Mouse (Mus musculus): ENCODE measurements around the gene Dpep3.
"Not testable (repeated sequence)": the region's sequence is repeated elsewhere in the genome, so short reads cannot be mapped to it uniquely, and the experiment has no call there.

The Dpep3 gene

GRCm38 (mm10) chr8:105979325-105979724 lies at the start of gene Dpep3:
Dpep3 (minus strand) TSS chr8:105979429.
- 0 out of 2 replicates have a peak within 1 kb of the TSS, but pooled peaks have one; percentile 3 for H3K4me3 ChIP-seq (replicated peaks; ENCODE audit: low read length)
- TF ChIP-seq CTCF (conservative IDR thresholded peaks at IDR 0.05; ENCODE audit: low read length) (peak; percentile 16; the same call in 1 of the 2 replicates), POU5F1 (IDR thresholded peaks at IDR 0.05; ENCODE audit: borderline replicate concordance, low read length) (no peak), NANOG (IDR thresholded peaks at IDR 0.05; ENCODE audit: borderline replicate concordance, low read length) (no peak)
- peaks cover 22% of the 10 kb centered on the region for H3K4me1 ChIP-seq (replicated peaks; ENCODE audit: low read depth, low read length)
- 0 out of 2 replicates have a peak, but pooled peaks cover 2% of the 10 kb centered on the region for H3K36me3 ChIP-seq (ENCODE audit: insufficient read depth, low read length)
- peaks cover 32% of the 10 kb centered on the region for H3K9me3 ChIP-seq (ENCODE audit: low read length)
- no peaks in the 10 kb centered on the region for H3K27me3 ChIP-seq (ENCODE audit: insufficient read depth, low read length)

GRCm38 (mm10) chr8:106022483-106022882 lies 43.3 kb upstream of the Dpep3 start:
- Histone ChIP-seq H3K27me3 (ENCODE audit: insufficient read depth, low read length) (no peaks in the 10 kb centered on the region), H3K4me1 (replicated peaks; ENCODE audit: low read depth, low read length) (no peaks in the 10 kb centered on the region), H3K9me3 (ENCODE audit: low read length) (no peaks in the 10 kb centered on the region), H3K36me3 (ENCODE audit: insufficient read depth, low read length) (peaks cover 63% of the 10 kb centered on the region), H3K4me3 (replicated peaks; ENCODE audit: low read length) (no peak overlapping the region)
- TF ChIP-seq NANOG (IDR thresholded peaks at IDR 0.05; ENCODE audit: borderline replicate concordance, low read length) (no peak), CTCF (conservative IDR thresholded peaks at IDR 0.05; ENCODE audit: low read length) (peak; percentile 92)

GRCm38 (mm10) chr8:106018039-106018438 lies 38.8 kb upstream of the Dpep3 start:
- no peak overlapping the region for H3K4me3 ChIP-seq (replicated peaks; ENCODE audit: low read length)
- H3K36me3 ChIP-seq (ENCODE audit: insufficient read depth, low read length) = peaks cover 59% of the 10 kb centered on the region
- H3K4me1 ChIP-seq (replicated peaks; ENCODE audit: low read depth, low read length) = peaks cover 12% of the 10 kb centered on the region
- no peaks in the 10 kb centered on the region for H3K27me3 ChIP-seq (ENCODE audit: insufficient read depth, low read length)
- TF ChIP-seq CTCF (conservative IDR thresholded peaks at IDR 0.05; ENCODE audit: low read length) = no peak
- no peak for TF ChIP-seq NANOG (IDR thresholded peaks at IDR 0.05; ENCODE audit: borderline replicate concordance, low read length)
- TF ChIP-seq POU5F1 (IDR thresholded peaks at IDR 0.05; ENCODE audit: borderline replicate concordance, low read length) = no peak
- H3K9me3 ChIP-seq (ENCODE audit: low read length) = no peaks in the 10 kb centered on the region

- Histone ChIP-seq H3K9me3 (ENCODE audit: low read length) (no peaks in the 10 kb centered on the region), H3K36me3 (ENCODE audit: insufficient read depth, low read length) (peaks cover 59% of the 10 kb centered on the region), H3K4me3 (replicated peaks; ENCODE audit: low read length) (no peak overlapping the region), H3K27me3 (ENCODE audit: insufficient read depth, low read length) (no peaks in the 10 kb centered on the region), H3K4me1 (replicated peaks; ENCODE audit: low read depth, low read length) (peaks cover 13% of the 10 kb centered on the region)
- TF ChIP-seq NANOG (IDR thresholded peaks at IDR 0.05; ENCODE audit: borderline replicate concordance, low read length) = no peak
- no peak for TF ChIP-seq CTCF (conservative IDR thresholded peaks at IDR 0.05; ENCODE audit: low read length)
- TF ChIP-seq POU5F1 (IDR thresholded peaks at IDR 0.05; ENCODE audit: borderline replicate concordance, low read length) = no peak
Measured at GRCm38 (mm10) chr8:106017130-106017529, 37.9 kb upstream of the Dpep3 start.

- H3K9me3 ChIP-seq (ENCODE audit: low read length) = no peaks in the 10 kb centered on the region
- H3K36me3 ChIP-seq (ENCODE audit: insufficient read depth, low read length) = peaks cover 57% of the 10 kb centered on the region
- H3K4me1 ChIP-seq (replicated peaks; ENCODE audit: low read depth, low read length) = peaks cover 17% of the 10 kb centered on the region
- TF ChIP-seq CTCF (conservative IDR thresholded peaks at IDR 0.05; ENCODE audit: low read length) = no peak
- no peak for TF ChIP-seq POU5F1 (IDR thresholded peaks at IDR 0.05; ENCODE audit: borderline replicate concordance, low read length)
- no peak for TF ChIP-seq NANOG (IDR thresholded peaks at IDR 0.05; ENCODE audit: borderline replicate concordance, low read length)
- H3K27me3 ChIP-seq (ENCODE audit: insufficient read depth, low read length) = no peaks in the 10 kb centered on the region
- H3K4me3 ChIP-seq (replicated peaks; ENCODE audit: low read length) = no peak overlapping the region
Measured at GRCm38 (mm10) chr8:106016284-106016683, 37.1 kb upstream of the Dpep3 start.

GRCm38 (mm10) chr8:106012203-106012602 lies 33.0 kb upstream of the Dpep3 start:
- Histone ChIP-seq H3K4me1 (replicated peaks; ENCODE audit: low read depth, low read length) (peaks cover 28% of the 10 kb centered on the region), H3K4me3 (replicated peaks; ENCODE audit: low read length) (peak overlapping the region; percentile 97), H3K36me3 (ENCODE audit: insufficient read depth, low read length) (peaks cover 44% of the 10 kb centered on the region)
- H3K9me3 ChIP-seq (ENCODE audit: low read length); H3K27me3 ChIP-seq (ENCODE audit: insufficient read depth, low read length): not testable (repeated sequence)

- TF ChIP-seq NANOG (IDR thresholded peaks at IDR 0.05; ENCODE audit: borderline replicate concordance, low read length) (no peak), CTCF (conservative IDR thresholded peaks at IDR 0.05; ENCODE audit: low read length) (no peak), POU5F1 (IDR thresholded peaks at IDR 0.05; ENCODE audit: borderline replicate concordance, low read length) (no peak)
- Histone ChIP-seq H3K36me3 (ENCODE audit: insufficient read depth, low read length) (peaks cover 40% of the 10 kb centered on the region), H3K4me1 (replicated peaks; ENCODE audit: low read depth, low read length) (peaks cover 25% of the 10 kb centered on the region), H3K4me3 (replicated peaks; ENCODE audit: low read length) (peak within 1 kb of the TSS; percentile 97), H3K27me3 (ENCODE audit: insufficient read depth, low read length) (no peaks in the 10 kb centered on the region), H3K9me3 (ENCODE audit: low read length) (no peaks in the 10 kb centered on the region)
Measured at GRCm38 (mm10) chr8:106011643-106011986, 32.4 kb upstream of the Dpep3 start, which contains the start of gene Ddx28. Ddx28 (minus strand) TSS chr8:106011882.

GRCm38 (mm10) chr8:106010748-106011642 lies 31.8 kb upstream of the Dpep3 start:
- Histone ChIP-seq H3K4me1 (replicated peaks; ENCODE audit: low read depth, low read length) (peaks cover 25% of the 10 kb centered on the region), H3K36me3 (ENCODE audit: insufficient read depth, low read length) (peaks cover 35% of the 10 kb centered on the region), H3K27me3 (ENCODE audit: insufficient read depth, low read length) (no peaks in the 10 kb centered on the region), H3K4me3 (replicated peaks; ENCODE audit: low read length) (peak overlapping the region; percentile 97), H3K9me3 (ENCODE audit: low read length) (no peaks in the 10 kb centered on the region)
- TF ChIP-seq CTCF (conservative IDR thresholded peaks at IDR 0.05; ENCODE audit: low read length) = no peak
- no peak for TF ChIP-seq POU5F1 (IDR thresholded peaks at IDR 0.05; ENCODE audit: borderline replicate concordance, low read length)
- no peak for TF ChIP-seq NANOG (IDR thresholded peaks at IDR 0.05; ENCODE audit: borderline replicate concordance, low read length)

GRCm38 (mm10) chr8:106007891-106008290 lies 28.7 kb upstream of the Dpep3 start:
- H3K4me3 ChIP-seq (replicated peaks; ENCODE audit: low read length); H3K27me3 ChIP-seq (ENCODE audit: insufficient read depth, low read length); H3K9me3 ChIP-seq (ENCODE audit: low read length): not testable (repeated sequence)
- peak; percentile 30 for TF ChIP-seq CTCF (conservative IDR thresholded peaks at IDR 0.05; ENCODE audit: low read length)
- peaks cover 19% of the 10 kb centered on the region for H3K36me3 ChIP-seq (ENCODE audit: insufficient read depth, low read length)
- peaks cover 18% of the 10 kb centered on the region for H3K4me1 ChIP-seq (replicated peaks; ENCODE audit: low read depth, low read length)

Measured in E14TG2a.4 (cell line).